Mouse (Mus musculus) left cerebral cortex, adult 11 months (tissue): ENCODE results near the gene Rftn2.

ENCODE experiments used
- DNase-seq: peaks from one replicate; pipeline ENCODE4 v3.0.0; 2022; ENCODE audit warnings: low spot score

The Rftn2 gene

DNA sequence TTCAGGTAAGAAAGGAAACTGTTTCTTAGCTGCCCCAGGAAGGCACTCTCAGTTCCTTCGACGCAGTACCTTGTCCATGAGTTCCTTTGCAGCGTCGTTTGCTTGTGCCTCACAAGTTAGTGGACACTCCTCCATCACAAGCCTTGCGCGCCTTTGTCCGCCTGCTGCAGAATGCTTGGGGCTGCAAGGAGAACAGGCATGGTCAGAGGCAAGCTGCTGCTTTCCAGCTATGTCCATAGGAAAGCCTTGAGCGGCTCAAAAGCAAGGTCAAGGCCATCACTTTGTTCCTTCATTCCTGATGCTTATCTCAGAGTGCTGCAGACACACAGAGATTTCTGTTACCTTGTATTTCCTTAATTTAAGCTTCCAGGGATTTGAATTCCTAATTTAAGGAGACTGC lies 15.5 kb downstream of the Rftn2 start:
- DNase-seq: no peak

DNA sequence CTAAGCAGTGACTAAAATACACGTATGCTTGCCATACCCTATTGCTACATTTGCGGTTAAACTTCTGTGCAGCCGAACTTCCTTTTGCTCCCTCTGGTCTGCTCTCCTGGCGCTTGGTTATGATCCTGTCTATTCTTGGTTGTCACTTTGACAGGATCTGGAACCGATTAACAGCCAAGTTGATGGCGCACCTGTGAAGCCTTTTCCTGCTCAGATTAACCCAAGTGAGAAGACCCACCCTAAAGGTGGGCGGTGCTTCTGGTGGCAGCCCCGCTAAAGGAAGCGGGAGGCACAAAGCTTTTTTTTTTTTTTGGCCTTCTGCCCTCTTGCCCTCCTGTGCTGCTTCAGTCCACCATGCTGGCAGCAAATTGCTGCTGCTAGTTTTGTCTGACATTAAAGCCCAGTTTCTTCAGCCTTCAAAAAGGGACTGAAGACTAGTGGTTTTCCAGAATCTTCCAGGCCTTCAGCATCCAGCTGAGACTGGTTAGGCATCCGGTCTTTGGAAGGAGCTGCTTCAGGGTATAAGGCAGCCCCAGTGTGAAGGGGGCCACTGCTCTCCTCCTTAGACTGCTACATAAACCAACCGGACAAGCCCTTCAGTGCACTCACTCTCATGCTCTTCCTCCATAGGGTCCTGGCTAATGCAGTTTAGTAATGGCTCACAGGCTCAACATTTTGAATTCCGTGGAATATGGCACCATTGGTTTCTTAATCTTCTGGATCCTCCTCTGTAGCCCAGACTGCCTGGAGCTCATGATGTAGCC lies 16.2 kb downstream of the Rftn2 start:
- DNase-seq: no peak

DNA sequence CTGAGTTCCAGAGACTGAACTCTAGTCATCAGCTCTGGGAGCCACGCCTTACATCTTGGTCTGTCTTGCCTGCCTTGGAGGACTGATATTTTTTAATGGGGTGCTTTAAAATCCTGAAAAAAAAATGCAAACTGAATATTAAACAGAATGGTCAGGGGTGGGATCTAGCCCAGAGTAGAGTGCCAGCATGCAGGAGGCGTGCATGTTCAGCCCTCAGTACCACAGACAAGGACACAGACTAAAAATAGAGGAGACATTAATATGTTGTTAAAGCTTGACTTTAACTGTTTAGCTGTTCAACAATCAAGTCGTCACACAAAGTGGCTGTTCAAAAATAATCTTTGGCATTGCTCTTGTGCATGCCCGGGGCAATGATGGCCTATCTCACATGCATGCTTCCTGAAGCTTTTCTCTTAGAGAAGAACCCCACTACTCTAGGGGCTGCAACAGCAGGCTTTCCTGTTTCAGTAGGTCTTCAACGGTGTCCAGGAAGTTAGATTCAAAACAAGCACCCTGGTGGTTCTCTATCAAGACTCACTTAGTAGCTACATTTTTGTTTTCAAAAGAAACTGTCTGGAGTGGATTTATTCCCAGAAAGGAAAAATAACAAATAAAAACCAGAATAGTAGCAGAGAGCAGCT lies 18.0 kb downstream of the Rftn2 start:
- DNase-seq: no peak

DNA sequence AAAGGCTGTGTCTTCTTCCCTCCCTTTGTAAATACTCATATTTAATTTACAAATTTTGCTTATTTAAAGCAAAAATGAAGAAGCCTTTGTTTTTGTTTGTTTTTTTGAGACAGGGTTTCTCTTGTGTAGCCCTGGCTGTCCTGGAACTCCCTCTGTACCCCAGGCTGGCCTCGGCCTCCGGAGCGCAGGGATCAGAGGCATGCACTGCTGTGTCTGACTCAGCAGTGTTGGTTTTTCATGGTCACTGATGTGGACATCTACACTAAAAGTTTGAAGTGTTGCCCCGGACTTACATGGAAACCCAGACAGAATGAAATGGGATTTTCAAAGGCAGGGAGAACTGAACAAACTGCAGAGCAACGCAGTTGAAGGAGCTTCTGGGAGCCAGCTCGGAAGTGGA lies 19.0 kb downstream of the Rftn2 start:
- DNase-seq: no peak

DNA sequence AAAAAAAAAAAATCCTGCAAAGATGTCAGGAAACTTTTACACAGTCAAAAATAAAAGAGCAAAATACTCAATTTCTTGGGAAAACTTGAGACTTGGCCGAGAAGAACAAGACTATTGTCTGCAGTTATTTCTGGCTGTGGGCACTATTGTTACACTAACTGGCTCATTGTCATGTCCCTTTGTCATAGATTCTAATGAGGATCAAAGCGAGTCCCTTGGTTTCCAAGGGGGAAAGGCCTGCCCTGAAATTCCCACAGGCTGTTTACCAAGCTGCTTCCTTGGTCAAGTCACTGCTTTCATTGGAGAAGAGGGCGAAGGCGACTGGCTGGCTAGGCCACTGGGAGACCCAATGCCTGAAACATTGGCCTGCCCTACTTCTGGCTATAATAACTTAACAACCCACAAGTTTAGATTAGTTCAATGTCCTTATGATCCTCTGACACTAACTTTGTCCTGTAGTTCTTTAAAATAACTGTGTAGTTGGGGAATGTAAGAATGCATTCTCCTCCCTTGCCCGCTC lies 20.7 kb downstream of the Rftn2 start:
- no peak for DNase-seq

DNA sequence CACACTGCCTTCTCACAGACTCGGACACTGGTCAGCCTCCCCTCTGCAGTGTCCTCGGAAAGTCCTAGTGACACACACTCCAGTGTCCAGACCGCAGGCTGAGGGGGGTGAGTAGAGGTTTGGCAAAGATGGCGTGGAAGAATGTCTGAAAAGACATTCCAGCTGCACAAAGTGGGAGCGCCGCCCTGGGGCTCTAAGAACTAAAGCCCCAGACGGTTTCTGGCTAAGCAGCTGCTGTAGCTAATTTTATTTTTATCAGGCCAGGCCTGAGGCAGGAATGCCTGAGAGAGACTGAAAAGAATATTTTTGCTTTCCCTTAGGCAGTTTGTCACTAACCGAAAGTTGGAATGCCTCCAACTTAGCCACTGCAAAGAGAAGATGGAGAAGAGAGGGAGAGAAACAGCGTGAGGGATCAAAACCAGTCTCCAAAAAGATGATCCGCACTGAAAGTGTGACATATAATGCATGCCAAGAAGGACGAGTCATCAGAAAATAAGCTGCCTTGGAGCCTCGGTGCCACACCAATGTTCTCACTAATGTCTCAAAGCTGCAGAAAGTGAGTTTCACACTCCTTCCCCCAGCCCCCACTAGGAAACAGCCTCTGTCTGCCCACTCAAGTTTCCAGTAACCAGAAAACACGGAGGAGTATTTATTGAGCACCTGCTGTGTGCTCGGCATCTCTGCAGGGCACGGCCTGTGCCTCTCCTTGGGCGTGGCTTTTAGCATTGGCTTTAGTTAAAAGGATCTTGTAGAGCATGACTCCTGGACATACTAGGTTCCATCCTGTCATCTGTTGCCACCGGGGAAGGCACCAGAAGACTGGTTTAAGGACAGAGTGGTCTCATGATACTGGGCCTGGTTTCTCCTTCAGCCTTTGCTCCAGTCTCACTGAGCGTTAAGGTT lies 24.5 kb downstream of the Rftn2 start:
- DNase-seq: peak; percentile 28

DNA sequence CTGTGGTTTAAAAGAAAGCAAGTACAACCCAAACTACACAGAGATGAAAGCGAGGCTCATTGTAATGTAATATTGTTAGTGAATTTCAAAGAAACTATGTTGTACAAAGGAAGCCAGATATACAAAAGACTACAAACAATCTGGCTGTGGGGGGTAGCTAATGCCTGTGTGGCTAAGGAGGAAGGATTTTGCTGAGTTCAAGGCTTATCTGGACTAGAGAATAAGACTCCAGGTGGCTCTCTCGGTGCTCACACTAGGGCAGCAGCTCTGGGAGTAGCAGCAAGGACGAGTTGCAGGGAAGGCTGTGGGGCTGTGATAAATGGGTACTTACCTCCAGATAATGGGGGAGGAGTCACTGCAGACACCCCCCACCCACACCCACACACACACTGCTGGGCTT lies 27.9 kb downstream of the Rftn2 start:
- DNase-seq: no peak

DNA sequence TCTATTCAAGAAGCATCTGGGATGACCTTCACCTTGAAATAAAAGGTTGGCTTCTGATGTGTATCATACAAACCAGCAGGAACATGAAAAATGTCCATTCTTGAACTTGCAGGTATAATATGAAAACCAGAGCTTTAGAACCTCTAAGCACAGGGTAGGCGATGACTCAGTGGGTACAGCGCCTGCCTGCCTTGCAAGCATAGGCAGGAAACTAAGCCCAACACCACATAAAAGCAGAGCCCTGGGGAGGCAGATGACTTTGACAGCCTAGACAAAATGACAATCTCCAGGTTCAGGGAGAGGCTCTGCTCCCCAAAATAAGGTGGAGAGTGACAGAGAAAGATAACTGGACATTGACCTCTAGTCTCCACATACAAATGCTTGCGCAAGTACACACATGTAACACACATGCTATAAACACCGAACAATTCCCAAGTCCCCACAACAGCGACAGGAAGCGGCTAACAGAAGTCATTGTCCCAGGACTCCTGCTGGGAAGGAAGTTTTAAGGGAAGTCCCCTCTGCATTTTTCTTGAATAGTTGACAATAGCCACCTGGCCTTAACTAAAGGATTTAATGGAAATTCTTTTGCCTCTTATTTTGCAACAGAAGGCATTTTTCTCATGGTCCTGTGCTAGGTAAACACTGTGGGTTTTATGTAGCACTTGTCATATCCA lies 30.1 kb downstream of the Rftn2 start:
- no peak for DNase-seq

DNA sequence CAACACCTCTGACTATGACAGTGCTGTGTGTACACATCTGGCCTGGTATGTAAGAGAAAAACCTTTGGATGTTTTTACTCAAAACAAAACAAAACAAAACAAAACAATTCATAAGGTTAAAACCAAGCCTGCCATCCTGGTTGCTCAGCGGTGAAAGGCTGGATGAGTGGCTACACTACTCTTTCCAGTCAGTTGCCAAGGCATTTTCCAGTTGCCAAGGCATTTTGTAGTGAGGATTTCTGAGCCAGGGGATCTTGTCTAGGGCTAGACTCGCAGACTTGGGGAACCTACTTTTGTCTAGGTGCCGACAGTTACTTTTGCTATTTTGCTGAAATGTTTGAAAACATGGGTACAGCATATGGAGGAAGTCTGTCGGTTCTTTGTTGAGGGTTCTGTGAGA lies 31.6 kb downstream of the Rftn2 start:
- no peak for DNase-seq

DNA sequence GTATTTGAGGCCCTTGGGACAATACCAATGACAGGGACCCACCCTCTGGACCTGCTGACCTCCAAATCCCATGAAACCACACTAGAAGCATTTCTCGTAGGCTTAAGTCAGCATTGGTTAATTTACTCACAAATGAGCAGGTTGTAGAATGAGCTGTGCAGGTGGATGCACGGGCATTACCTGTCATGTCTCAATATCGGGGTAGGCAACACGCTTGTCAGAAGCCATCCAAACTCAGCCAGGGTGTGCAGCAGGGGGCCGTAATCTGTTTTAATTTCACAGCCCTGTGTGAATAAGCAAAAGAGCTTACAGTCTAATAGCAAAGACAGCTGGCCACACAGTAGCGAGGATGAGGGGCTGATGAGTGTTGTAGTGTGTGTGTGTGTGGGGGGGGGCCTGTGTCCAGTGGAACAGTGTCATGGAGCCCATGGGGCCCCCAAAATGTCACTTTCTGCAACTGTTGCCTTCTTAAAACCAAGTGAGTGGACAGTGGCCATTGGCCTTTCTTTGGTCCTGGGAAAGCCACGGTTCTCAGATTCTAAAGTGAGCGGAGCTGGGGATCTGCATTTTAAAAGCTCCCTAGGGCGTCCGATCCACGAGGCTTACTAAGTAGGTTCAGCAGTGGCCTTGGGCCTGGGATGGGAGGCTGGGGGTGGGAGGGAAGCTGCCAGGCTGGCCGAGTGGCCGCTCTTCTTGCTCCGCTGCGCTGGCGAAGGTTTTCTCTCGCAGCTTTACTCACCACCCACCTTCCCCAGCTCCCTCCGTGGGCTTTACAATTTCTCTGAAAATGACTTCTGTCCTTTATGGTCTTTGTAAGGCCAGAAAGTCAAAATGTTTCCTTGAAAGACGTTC lies 32.3 kb downstream of the Rftn2 start:
- DNase-seq: no peak

DNA sequence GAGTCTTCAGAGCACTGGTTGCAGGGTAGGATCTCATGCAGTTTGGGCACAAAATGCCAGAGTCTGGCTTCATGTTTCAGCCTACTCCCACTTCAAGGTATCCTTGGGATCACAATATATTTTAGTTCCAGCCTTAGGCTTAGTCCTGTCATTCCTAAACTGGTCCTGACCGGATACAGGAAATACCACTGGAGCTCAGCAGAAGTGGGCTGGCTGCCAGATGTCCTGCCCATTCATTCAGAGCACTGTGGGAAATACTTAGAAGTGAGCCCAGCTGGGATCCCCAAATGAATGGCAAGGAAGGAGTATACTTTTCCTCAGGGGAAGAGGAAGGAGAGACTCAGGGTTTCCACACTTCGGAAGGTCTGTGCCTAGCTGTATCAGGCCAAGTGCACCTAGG lies 33.3 kb downstream of the Rftn2 start:
- DNase-seq: no peak

DNA sequence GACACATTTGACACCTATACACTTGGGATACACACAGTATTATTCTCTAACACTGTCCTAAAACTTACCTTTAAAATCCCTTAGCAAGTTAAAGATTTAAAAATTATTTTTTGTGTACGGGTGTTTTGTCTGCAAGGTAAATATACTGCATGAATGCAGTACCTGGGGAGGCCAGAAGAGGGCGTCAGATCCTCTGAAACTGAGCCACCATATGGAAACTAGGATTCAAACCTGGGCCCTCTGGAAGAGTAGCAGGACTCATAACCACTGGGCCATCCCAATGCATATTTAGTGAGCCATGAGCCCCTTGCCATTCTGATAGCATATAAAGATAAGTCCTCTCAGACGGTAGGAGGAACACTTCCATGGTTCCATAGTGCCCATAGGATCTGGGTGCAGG lies 33.8 kb downstream of the Rftn2 start:
- DNase-seq: no peak

DNA sequence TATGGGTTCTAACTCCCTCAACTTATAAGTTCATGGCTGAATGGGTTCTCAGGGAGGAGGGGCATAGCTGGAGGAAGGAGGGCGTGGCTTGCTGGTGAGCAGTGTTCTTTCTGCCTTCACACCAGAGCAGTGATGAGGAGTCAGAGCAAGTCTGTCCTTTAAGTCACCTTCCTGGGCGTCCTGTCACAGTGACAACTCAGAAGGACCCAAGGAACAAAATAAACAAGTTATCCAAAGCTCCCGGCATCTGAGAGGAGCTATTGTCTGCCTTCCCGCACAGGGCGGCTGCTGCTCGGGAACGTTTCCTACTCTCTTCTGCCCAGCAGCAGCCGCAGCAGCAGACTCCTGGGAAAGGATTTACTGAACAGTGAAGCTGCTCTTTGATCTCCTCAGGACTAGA lies 34.6 kb downstream of the Rftn2 start:
- no peak for DNase-seq

DNA sequence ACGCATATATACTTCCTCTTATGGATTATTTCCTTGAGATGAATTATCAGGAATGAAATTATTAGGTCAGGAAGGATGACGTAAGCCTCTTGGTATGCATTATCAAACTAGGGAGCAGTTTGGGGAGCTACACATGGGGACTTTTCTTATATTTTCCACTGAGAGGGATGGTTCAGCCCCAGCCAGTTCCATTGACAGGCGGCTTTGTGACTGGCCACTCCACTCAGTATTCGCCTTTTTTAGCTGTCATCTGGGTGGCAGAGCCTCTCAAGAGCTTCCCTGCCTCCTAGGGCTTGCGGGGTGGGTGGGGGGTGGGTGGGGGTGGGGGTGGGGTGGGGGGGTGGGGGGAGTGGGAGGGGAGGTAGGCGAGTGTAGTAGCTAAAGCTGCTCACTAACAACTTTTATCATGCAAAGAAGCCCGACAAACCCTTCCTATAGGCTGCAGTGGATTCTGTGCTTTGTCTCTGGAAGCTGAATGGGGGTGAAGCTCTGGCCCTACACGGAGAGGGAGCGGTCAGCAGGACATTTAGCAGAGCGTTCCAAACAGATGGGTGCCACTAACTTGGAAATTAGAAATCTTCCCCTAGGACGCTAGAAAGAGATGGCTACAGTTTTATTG lies 39.9 kb downstream of the Rftn2 start:
- DNase-seq: no peak

DNA sequence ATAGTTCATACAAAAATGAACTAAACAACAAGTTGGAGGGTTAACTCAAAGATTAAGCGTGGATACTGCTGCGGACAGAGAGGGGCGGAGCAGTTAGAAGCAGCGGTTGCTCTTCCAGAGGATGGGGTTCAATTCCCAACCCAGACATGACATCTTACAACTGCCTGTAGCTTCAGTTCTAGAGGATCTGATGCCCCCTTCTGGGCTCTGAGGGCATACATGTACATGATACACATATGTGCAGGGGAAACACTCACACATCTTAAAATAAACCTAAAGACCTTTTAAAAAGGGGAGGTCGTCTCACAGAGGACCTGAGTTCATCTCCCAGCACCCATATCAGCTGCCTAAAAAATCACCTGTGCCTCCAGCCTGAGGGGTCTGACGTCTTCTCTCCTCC lies 40.9 kb downstream of the Rftn2 start:
- DNase-seq: no peak

DNA sequence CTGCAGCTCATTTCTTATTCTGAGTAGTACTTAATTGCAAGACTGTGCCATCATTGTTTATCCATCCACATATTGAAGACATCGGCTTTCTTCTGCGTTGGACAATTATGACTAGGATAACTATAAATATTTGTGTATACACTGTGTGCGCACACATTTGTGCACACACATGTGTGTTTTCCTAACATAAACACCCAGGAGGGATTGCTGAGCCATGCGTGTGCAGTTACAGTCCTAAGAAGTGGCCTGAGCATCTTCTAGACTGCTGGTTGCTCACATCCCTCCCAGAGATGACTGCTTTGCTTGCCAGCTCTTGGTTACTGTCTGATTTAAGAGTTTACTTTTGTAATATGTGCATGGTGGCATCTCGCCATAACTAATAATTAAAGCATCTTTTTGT lies 44.2 kb downstream of the Rftn2 start:
- no peak for DNase-seq

DNA sequence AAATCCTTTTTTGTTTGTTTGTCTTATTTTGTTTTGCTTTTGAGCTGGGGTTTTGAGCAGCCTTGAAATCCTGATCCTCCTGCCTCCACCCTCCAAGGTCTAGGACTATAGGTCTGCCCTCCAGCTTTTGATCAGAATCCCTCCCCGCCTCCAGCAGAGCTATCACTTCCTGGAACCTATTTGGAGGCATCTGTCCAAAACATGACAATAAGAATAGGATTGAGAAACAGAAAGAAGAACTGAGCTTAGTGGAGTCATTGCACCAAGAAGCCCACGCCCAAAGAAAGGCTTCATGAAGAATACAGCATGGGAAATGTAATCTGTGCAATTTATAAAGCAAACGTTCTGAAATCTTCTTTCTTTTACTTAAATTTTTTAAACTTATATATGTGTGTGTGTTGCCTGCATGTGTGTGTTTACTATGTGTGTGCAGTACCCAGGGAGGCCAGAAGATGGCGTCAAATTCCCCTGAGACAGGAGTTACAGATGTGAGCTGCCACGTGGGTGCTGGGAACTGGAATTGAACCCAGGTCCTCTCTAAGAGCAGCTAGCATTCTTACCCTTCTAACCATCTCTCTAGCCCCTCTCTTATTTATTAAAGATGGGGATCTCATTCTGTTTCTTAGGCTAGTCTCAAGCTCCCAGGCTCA lies 46.5 kb downstream of the Rftn2 start:
- DNase-seq: no peak

DNA sequence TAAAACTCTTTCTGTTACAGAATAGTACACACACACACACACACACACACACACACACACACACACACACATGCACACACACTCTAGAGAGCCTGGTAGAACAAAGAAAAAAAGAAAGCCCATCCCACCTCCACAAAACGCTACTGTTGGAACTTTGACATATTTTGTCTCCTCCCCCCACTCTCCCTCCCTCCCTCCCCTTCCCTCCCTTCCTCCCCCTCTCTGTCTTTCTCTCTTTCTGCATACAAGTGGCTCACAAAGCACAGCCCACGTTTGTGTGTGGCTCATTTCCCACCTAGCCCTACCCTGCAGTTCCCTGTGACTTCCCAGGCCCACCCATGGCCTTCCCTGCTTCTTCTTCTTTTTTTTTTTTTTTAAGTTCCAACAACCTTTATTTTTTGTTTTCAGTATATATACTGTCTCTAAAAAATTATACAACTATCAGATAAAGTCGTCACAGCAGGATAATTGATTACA lies 52.0 kb downstream of the Rftn2 start:
- DNase-seq: no peak

DNA sequence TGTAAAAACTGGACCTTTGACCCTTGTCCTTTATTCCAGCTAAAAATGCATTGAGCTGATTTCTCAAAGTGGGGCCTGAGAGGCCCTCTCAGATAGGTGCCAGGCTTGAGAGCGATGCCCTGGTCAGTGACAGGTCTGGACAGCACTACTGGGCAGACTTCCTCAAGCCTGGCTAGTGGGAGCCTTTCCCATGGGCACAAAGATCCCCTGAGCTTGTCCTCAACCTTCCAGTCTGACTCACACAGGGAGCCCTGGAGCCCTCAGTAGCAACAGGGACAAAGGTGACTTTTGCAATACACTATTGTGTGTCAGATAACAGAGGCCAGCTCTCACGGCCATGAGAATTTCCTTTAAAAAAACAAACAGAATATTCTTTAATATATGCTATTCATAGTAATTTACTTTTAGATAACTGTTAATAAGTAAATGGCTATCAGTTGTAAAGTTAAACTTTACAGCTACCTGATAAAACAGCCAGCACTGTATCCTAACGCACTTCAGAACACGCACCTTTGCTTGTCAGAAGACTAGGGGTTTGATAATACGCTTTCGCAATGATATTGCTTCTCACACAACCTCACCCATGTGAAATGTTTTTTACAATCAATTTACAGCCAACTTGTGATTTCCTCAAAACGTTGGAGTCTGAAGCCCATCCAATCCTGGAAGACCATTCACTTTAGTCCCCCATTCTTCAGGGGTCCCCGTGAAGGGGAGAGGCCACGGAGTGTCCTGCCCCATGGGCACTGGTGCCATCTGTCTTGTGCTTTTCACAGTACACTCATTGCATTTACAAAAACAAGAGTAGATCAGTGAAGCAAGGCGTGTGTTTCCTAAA lies 52.6 kb downstream of the Rftn2 start:
- DNase-seq: no peak
